Mouse (Mus musculus) liver, postnatal 0 days (tissue): Measurements from ENCODE around the gene Cyp4f16. TPM values are rescaled to one million over a fixed set of nuclear protein-coding genes. Genes with fewer than 3 reads are reported as not detected.
"Not testable (repeated sequence)": the region's sequence is repeated elsewhere in the genome, so short reads cannot be mapped to it uniquely, and the experiment has no call there.

Source experiments
- ATAC-seq: fragments of 200-750 bp; cut with Nextera tagmentation; 2 replicates; pipeline ENCODE4 v1.8.0; 2017; ENCODE audit warnings: mild to moderate bottlenecking, moderate library complexity
- DNase-seq: peaks from one replicate; pipeline ENCODE4 v3.0.0-alpha.2; 2016
- H3K27ac ChIP-seq: fragments of 300-500 bp; sonication (generic); 2 replicates; pipeline ENCODE4 v1.5.1; 2014; ENCODE audit warnings: antibody characterized with exemption, moderate library complexity, mild to moderate bottlenecking, low read depth
- H3K27me3 ChIP-seq: fragments of 300-500 bp; sonication (generic); 2 replicates; pipeline ENCODE4 v1.6.1; 2014; ENCODE audit warnings: low read length, control low read depth, mixed read lengths; ENCODE audit not compliant: insufficient read depth
- H3K36me3 ChIP-seq: fragments of 300-500 bp; sonication (generic); replicated peaks from 2 replicates; pipeline ENCODE4 v1.6.1; 2014; ENCODE audit warnings: mild to moderate bottlenecking, control low read depth, low read length, moderate library complexity, mixed read lengths; ENCODE audit not compliant: insufficient read depth
- H3K4me1 ChIP-seq: fragments of 300-500 bp; sonication (generic); 2 replicates; pipeline ENCODE4 v1.6.1; 2014; ENCODE audit warnings: antibody characterized with exemption, mild to moderate bottlenecking, control low read depth; ENCODE audit not compliant: insufficient read depth
- H3K4me2 ChIP-seq: fragments of 300-500 bp; sonication (generic); 2 replicates; pipeline ENCODE4 v1.6.1; 2014; ENCODE audit warnings: low read depth, mild to moderate bottlenecking, low read length, moderate library complexity, mixed read lengths
- H3K4me3 ChIP-seq: fragments of 300-500 bp; sonication (generic); 2 replicates; pipeline ENCODE4 v1.5.1; 2014; ENCODE audit warnings: low read depth, low read length
- H3K9ac ChIP-seq: fragments of 300-500 bp; sonication (generic); replicated peaks from 2 replicates; pipeline ENCODE4 v1.6.1; 2014; ENCODE audit warnings: mild to moderate bottlenecking, moderate library complexity
- H3K9me3 ChIP-seq: fragments of 300-500 bp; sonication (generic); 2 replicates; pipeline ENCODE4 v1.6.1; 2016; ENCODE audit warnings: mild to moderate bottlenecking, control low read depth, low read length, mixed read lengths
- CTCF ChIP-seq: sonication (generic); IDR thresholded peaks from 2 replicates; pipeline ENCODE4 v1.5.1; 2016; ENCODE audit warnings: antibody characterized with exemption, low read depth
- EP300 ChIP-seq: IDR thresholded peaks from 2 replicates; pipeline ENCODE4 v1.6.1; 2016; ENCODE audit warnings: antibody characterized with exemption, low read depth, mild to moderate bottlenecking
- WGBS: fragments of 180-500 bp; shearing (Covaris S2); extraction: QIAGEN DNeasy Blood & Tissue Kit; methylation state at CpG from one replicate; pipeline ENCODE4 v1.1.7; 2014; ENCODE audit not compliant: insufficient replicate concordance; 5-methylcytosine and 5-hydroxymethylcytosine counted together
- polyA plus RNA-seq: library from polyadenylated mRNA; unstranded; fragments of >200 nt; fragmentation: Nextera tagmentation; extraction: Ambion mirVana; gene quantifications from 2 replicates; pipeline ENCODE4 v1.2.1, GENCODE M21; 2015

The Cyp4f16 gene
- polyA plus RNA-seq, 1 experiment from 2014 or later: 5.9 TPM

GRCm38 (mm10) chr17:32536867-32537250, 501 bp downstream of the Cyp4f16 start:
- no peak for DNase-seq
- H3K9me3 ChIP-seq: no peaks in the 10 kb centered on the region
- no peaks in the 10 kb centered on the region for H3K36me3 ChIP-seq
- peak overlapping the region; percentile 54 for H3K4me2 ChIP-seq
- H3K9ac ChIP-seq: no peak overlapping the region
- ATAC-seq: no peak
- no peak overlapping the region for H3K27ac ChIP-seq
- no peaks in the 10 kb centered on the region for H3K27me3 ChIP-seq
- H3K4me3 ChIP-seq: peak overlapping the region; percentile 33; the same call in 1 of the 2 replicates
- H3K4me1 ChIP-seq: peaks cover 4% of the 10 kb centered on the region; the same call in 1 of the 2 replicates
- WGBS: 62% methylated on average over 5 of the region's 5 CpGs
- TF ChIP-seq EP300: no peak
- TF ChIP-seq CTCF: no peak

- H3K36me3 ChIP-seq, H3K4me3 ChIP-seq, ATAC-seq, H3K9ac ChIP-seq, H3K9me3 ChIP-seq, H3K4me2 ChIP-seq, H3K27ac ChIP-seq, DNase-seq, H3K4me1 ChIP-seq, H3K27me3 ChIP-seq: not testable (repeated sequence)
- 73% methylated on average over 5 of the region's 5 CpGs for WGBS
Measured at GRCm38 (mm10) chr17:32544792-32545191, 8.4 kb downstream of the Cyp4f16 start.

- peak overlapping the region; percentile 62 for H3K4me2 ChIP-seq
- not testable (repeated sequence) for H3K9ac ChIP-seq, H3K4me3 ChIP-seq, H3K9me3 ChIP-seq, ATAC-seq, H3K27me3 ChIP-seq, H3K4me1 ChIP-seq, DNase-seq, H3K36me3 ChIP-seq, H3K27ac ChIP-seq
- 90% methylated on average over 3 of the region's 3 CpGs for WGBS
Measured at GRCm38 (mm10) chr17:32550377-32550776, 14.0 kb downstream of the Cyp4f16 start.

GRCm38 (mm10) chr17:32550900-32551770, 14.8 kb downstream of the Cyp4f16 start:
- H3K36me3 ChIP-seq: no peaks in the 10 kb centered on the region
- peak; percentile 89 for ATAC-seq
- peak; percentile 83 for DNase-seq
- no peak overlapping the region for H3K27ac ChIP-seq
- peak overlapping the region; percentile 62 for H3K4me2 ChIP-seq
- H3K9me3 ChIP-seq: no peaks in the 10 kb centered on the region
- 12% methylated on average over 20 of the region's 20 CpGs for WGBS
- TF ChIP-seq CTCF: peak; percentile 81
- no peak for TF ChIP-seq EP300
- H3K27me3 ChIP-seq: no peaks in the 10 kb centered on the region
- H3K4me1 ChIP-seq: no peaks in the 10 kb centered on the region; the same call in 1 of the 2 replicates
- no peak overlapping the region for H3K4me3 ChIP-seq
- no peak overlapping the region for H3K9ac ChIP-seq

GRCm38 (mm10) chr17:32553016-32553415, 16.7 kb downstream of the Cyp4f16 start:
- H3K4me1 ChIP-seq, H3K27ac ChIP-seq, H3K9me3 ChIP-seq, ATAC-seq, H3K4me2 ChIP-seq, DNase-seq, H3K9ac ChIP-seq, H3K36me3 ChIP-seq, H3K4me3 ChIP-seq, H3K27me3 ChIP-seq: not testable (repeated sequence)
- 51% methylated on average over 1 of the region's 1 CpGs for WGBS

- H3K27me3 ChIP-seq, H3K9ac ChIP-seq, H3K9me3 ChIP-seq, H3K27ac ChIP-seq, H3K36me3 ChIP-seq, DNase-seq, H3K4me2 ChIP-seq, H3K4me3 ChIP-seq, H3K4me1 ChIP-seq, ATAC-seq: not testable (repeated sequence)
- WGBS: 61% methylated on average over 9 of the region's 9 CpGs
Measured at GRCm38 (mm10) chr17:32554368-32554767, 18.0 kb downstream of the Cyp4f16 start.

GRCm38 (mm10) chr17:32563301-32563700, 26.9 kb downstream of the Cyp4f16 start:
- H3K27ac ChIP-seq, DNase-seq, H3K27me3 ChIP-seq, H3K9me3 ChIP-seq, H3K4me3 ChIP-seq, H3K9ac ChIP-seq, ATAC-seq, H3K4me1 ChIP-seq, H3K4me2 ChIP-seq, H3K36me3 ChIP-seq: not testable (repeated sequence)
- 75% methylated on average over 2 of the region's 2 CpGs for WGBS

GRCm38 (mm10) chr17:32573286-32573685, 36.9 kb downstream of the Cyp4f16 start:
- WGBS: 78% methylated on average over 2 of the region's 2 CpGs
- not testable (repeated sequence) for ATAC-seq, H3K4me2 ChIP-seq, H3K27ac ChIP-seq, H3K36me3 ChIP-seq, H3K4me1 ChIP-seq, H3K27me3 ChIP-seq, DNase-seq, H3K4me3 ChIP-seq, H3K9me3 ChIP-seq, H3K9ac ChIP-seq
